Mouse (Mus musculus) myocyte (in vitro differentiated cells): ENCODE measurements around the gene Eif2b1. TPM values are rescaled to one million over a fixed set of nuclear protein-coding genes. Genes with fewer than 3 reads are reported as not detected.

Experiments
- H3K27me3 ChIP-seq: one replicate; pipeline ENCODE4 v1.6.1; 2011; ENCODE audit not compliant: control insufficient read depth, insufficient read depth, insufficient read length
- H3K36me3 ChIP-seq: one replicate; pipeline ENCODE4 v1.6.1; 2011; ENCODE audit not compliant: control insufficient read depth, insufficient read depth
- H3K4me2 ChIP-seq: one replicate; pipeline ENCODE4 v1.6.1; 2011; ENCODE audit warnings: low read depth, control low read depth
- H3K4me3 ChIP-seq: one replicate; pipeline ENCODE4 v1.5.1; 2011; ENCODE audit warnings: mild to moderate bottlenecking, control low read depth, moderate library complexity
- H3K79me2 ChIP-seq: one replicate; pipeline ENCODE4 v1.6.1; 2011; ENCODE audit not compliant: control insufficient read depth, insufficient read depth
- H3ac ChIP-seq: one replicate; pipeline ENCODE4 v1.6.1; 2011; ENCODE audit not compliant: control insufficient read depth, insufficient read length
- CEBPB ChIP-seq: IDR thresholded peaks from 2 replicates; pipeline ENCODE4 v1.6.1; 2011; ENCODE audit warnings: mild to moderate bottlenecking, moderate library complexity; ENCODE audit not compliant: poor library complexity, insufficient read depth, severe bottlenecking
- E2F4 ChIP-seq: IDR thresholded peaks from one replicate; pipeline ENCODE4 v1.6.1; 2011; ENCODE audit warnings: mild to moderate bottlenecking, control low read depth, moderate library complexity; ENCODE audit not compliant: insufficient read depth
- MAX ChIP-seq: IDR thresholded peaks from one replicate; pipeline ENCODE4 v1.6.1; 2011; ENCODE audit warnings: low read depth, mild to moderate bottlenecking, control low read depth
- MYOD1 ChIP-seq, 3 experiments: IDR thresholded peaks; one replicate each; pipeline ENCODE4 v1.6.1; 2011; ENCODE audit warnings: control low read depth in 2 of 3, low read depth in 2 of 3, mild to moderate bottlenecking in 2 of 3, moderate library complexity in 1 of 3; ENCODE audit not compliant: insufficient read length in 2 of 3, control insufficient read depth in 1 of 3
- MYOG ChIP-seq, 3 experiments: IDR thresholded peaks; one replicate each; pipeline ENCODE4 v1.6.1; 2011; ENCODE audit warnings: control low read depth in 2 of 3, low read depth in 2 of 3, mild to moderate bottlenecking in 2 of 3; ENCODE audit not compliant: insufficient read length in 2 of 3, control insufficient read depth in 1 of 3, insufficient read depth in 1 of 3
- POLR2A ChIP-seq: IDR thresholded peaks from one replicate; pipeline ENCODE4 v1.6.1; 2011; ENCODE audit warnings: low read depth, mild to moderate bottlenecking, control low read depth, moderate library complexity; ENCODE audit not compliant: insufficient read length
- POLR2AphosphoS2 ChIP-seq: IDR thresholded peaks from one replicate; pipeline ENCODE4 v1.6.1; 2011; ENCODE audit warnings: low read depth, control low read depth; ENCODE audit not compliant: insufficient read length
- REST ChIP-seq: IDR thresholded peaks from one replicate; pipeline ENCODE4 v1.6.1; 2011; ENCODE audit warnings: mild to moderate bottlenecking, control low read depth, moderate library complexity; ENCODE audit not compliant: insufficient read depth, insufficient read length
- SRF ChIP-seq: IDR thresholded peaks from one replicate; pipeline ENCODE4 v1.6.1; 2011; ENCODE audit warnings: low read depth; ENCODE audit not compliant: control insufficient read depth, insufficient read length
- TCF12 ChIP-seq: IDR thresholded peaks from one replicate; pipeline ENCODE4 v1.6.1; 2011; ENCODE audit warnings: mild to moderate bottlenecking, control low read depth; ENCODE audit not compliant: poor library complexity, insufficient read depth, severe bottlenecking
- TCF3 ChIP-seq: IDR thresholded peaks from one replicate; pipeline ENCODE4 v1.6.1; 2011; ENCODE audit warnings: low read depth, control low read depth; ENCODE audit not compliant: insufficient read length
- USF1 ChIP-seq: IDR thresholded peaks from one replicate; pipeline ENCODE4 v1.6.1; 2011; ENCODE audit warnings: low read depth, mild to moderate bottlenecking, control low read depth, moderate library complexity
- polyA plus RNA-seq: library from polyadenylated mRNA; unstranded; fragments of >200 nt; fragmentation: generic; extraction: Trizol; gene quantifications from one replicate; pipeline ENCODE4 v1.2.1, GENCODE M21; 2012; ENCODE audit warnings: missing spikeins

Gene Eif2b1
- polyA plus RNA-seq, 1 experiment: 37.6 TPM

- H3K36me3 ChIP-seq: no peaks in the 10 kb centered on the region
- H3K4me3 ChIP-seq: peak overlapping the region; percentile 73
- H3K4me2 ChIP-seq: peak overlapping the region; percentile 85
- peaks cover 8% of the 10 kb centered on the region for H3K79me2 ChIP-seq
- H3K27me3 ChIP-seq: no peaks in the 10 kb centered on the region
- no peak for TF ChIP-seq MYOD1 (IDR thresholded peaks at IDR 0.05; ENCODE audit: control insufficient read depth in 1 of 3, insufficient read length in 2 of 3, low read depth in 2 of 3)
- TF ChIP-seq TCF12: no peak
- no peak for TF ChIP-seq E2F4
- no peak for TF ChIP-seq POLR2AphosphoS2
- no peak for TF ChIP-seq USF1
- TF ChIP-seq MYOG (IDR thresholded peaks at IDR 0.05; ENCODE audit: control insufficient read depth in 1 of 3, insufficient read depth in 1 of 3, insufficient read length in 2 of 3, low read depth in 2 of 3): no peak
- no peak for TF ChIP-seq CEBPB
- no peak for TF ChIP-seq MAX
- TF ChIP-seq SRF: no peak
- no peak for TF ChIP-seq REST
- no peak for TF ChIP-seq TCF3
- H3ac ChIP-seq: no peak overlapping the region
Observed at GRCm38 (mm10) chr5:124529697-124530096, 49.2 kb downstream of the Eif2b1 start.

- Histone ChIP-seq H3K4me2 (peak overlapping the region; percentile 85), H3K4me3 (peak overlapping the region; percentile 73), H3K36me3 (no peaks in the 10 kb centered on the region), H3K79me2 (peaks cover 8% of the 10 kb centered on the region), H3ac (no peak overlapping the region), H3K27me3 (no peaks in the 10 kb centered on the region)
- TF ChIP-seq MYOD1 (IDR thresholded peaks at IDR 0.05; ENCODE audit: control insufficient read depth in 1 of 3, insufficient read length in 2 of 3, low read depth in 2 of 3): no peak
- no peak for TF ChIP-seq CEBPB
- TF ChIP-seq TCF3: no peak
- TF ChIP-seq TCF12: no peak
- TF ChIP-seq SRF: no peak
- TF ChIP-seq REST: no peak
- TF ChIP-seq POLR2AphosphoS2: no peak
- no peak for TF ChIP-seq MAX
- no peak for TF ChIP-seq MYOG (IDR thresholded peaks at IDR 0.05; ENCODE audit: control insufficient read depth in 1 of 3, insufficient read depth in 1 of 3, insufficient read length in 2 of 3, low read depth in 2 of 3)
- TF ChIP-seq POLR2A: no peak
- TF ChIP-seq USF1: no peak
Observed at GRCm38 (mm10) chr5:124529191-124529651, 49.7 kb downstream of the Eif2b1 start.

- H3K36me3 ChIP-seq: no peaks in the 10 kb centered on the region
- peak overlapping the region; percentile 73 for H3K4me3 ChIP-seq
- TF ChIP-seq MYOD1 (IDR thresholded peaks at IDR 0.05; ENCODE audit: control insufficient read depth in 1 of 3, insufficient read length in 2 of 3, low read depth in 2 of 3) (peak in 1 of 3 experiments; percentile 16), TCF3 (no peak), MYOG (IDR thresholded peaks at IDR 0.05; ENCODE audit: control insufficient read depth in 1 of 3, insufficient read depth in 1 of 3, insufficient read length in 2 of 3, low read depth in 2 of 3) (peak in 1 of 3 experiments; percentile 48)
- no peak overlapping the region for H3ac ChIP-seq
- H3K79me2 ChIP-seq: peaks cover 8% of the 10 kb centered on the region
- peak overlapping the region; percentile 85 for H3K4me2 ChIP-seq
- H3K27me3 ChIP-seq: no peaks in the 10 kb centered on the region
Observed at GRCm38 (mm10) chr5:124528791-124529190, 50.1 kb downstream of the Eif2b1 start.

- peak overlapping the region; percentile 85 for H3K4me2 ChIP-seq
- TF ChIP-seq SRF (no peak), TCF3 (no peak), TCF12 (no peak), MYOD1 (IDR thresholded peaks at IDR 0.05; ENCODE audit: control insufficient read depth in 1 of 3, insufficient read length in 2 of 3, low read depth in 2 of 3) (no peak), POLR2A (no peak)
Observed at GRCm38 (mm10) chr5:124528351-124528750, 50.6 kb downstream of the Eif2b1 start.

GRCm38 (mm10) chr5:124524943-124525342, 54.0 kb downstream of the Eif2b1 start:
- Histone ChIP-seq H3K36me3 (no peaks in the 10 kb centered on the region), H3K4me3 (no peak overlapping the region), H3K79me2 (peaks cover 2% of the 10 kb centered on the region), H3ac (no peak overlapping the region), H3K4me2 (no peak overlapping the region), H3K27me3 (no peaks in the 10 kb centered on the region)
- no peak for TF ChIP-seq POLR2AphosphoS2
- TF ChIP-seq CEBPB: no peak
- TF ChIP-seq POLR2A: no peak
- TF ChIP-seq TCF3: no peak
- no peak for TF ChIP-seq SRF
- TF ChIP-seq USF1: no peak
- TF ChIP-seq MYOD1 (IDR thresholded peaks at IDR 0.05; ENCODE audit: control insufficient read depth in 1 of 3, insufficient read length in 2 of 3, low read depth in 2 of 3): peak in 1 of 3 experiments; percentile 63

More at GRCm38 (mm10) chr5:124528351-124528750, 50.6 kb downstream of the Eif2b1 start:
- no peak overlapping the region for H3ac ChIP-seq
- H3K27me3 ChIP-seq: no peaks in the 10 kb centered on the region
- peaks cover 8% of the 10 kb centered on the region for H3K79me2 ChIP-seq
- H3K4me3 ChIP-seq: peak overlapping the region; percentile 73
- no peaks in the 10 kb centered on the region for H3K36me3 ChIP-seq
